Mouse (Mus musculus): Measurements from ENCODE around the gene Map1s.
A peak's percentile ranks its signal among the peaks of the same experiment; 100 is the strongest.
"Not testable (repeated sequence)": the region's sequence is repeated elsewhere in the genome, so short reads cannot be mapped to it uniquely, and the experiment has no call there.

Map1s gene

DNA sequence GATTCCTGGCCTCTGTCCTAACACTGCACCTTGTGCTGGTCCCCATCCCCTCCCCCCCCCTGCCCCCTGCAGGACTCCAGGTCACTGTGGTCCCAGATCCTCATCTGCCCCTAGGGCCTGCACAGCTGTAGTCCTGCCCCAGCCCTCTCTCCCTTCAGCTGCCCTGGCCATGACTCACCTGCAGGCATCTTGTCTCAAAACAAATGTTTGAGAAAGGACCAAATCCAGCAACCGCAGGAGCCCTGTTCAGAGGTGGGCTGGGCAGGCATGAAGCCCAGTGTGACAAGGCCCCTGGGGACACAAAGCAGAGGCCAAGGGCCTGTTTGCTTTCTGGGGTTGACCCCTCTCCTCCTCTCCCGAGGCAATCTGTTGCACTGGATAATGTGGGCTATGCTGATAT is 27.6 kb upstream of the Map1s start:
- no peak for DNase-seq (ENCODE audit: low read depth, low spot score)

DNA sequence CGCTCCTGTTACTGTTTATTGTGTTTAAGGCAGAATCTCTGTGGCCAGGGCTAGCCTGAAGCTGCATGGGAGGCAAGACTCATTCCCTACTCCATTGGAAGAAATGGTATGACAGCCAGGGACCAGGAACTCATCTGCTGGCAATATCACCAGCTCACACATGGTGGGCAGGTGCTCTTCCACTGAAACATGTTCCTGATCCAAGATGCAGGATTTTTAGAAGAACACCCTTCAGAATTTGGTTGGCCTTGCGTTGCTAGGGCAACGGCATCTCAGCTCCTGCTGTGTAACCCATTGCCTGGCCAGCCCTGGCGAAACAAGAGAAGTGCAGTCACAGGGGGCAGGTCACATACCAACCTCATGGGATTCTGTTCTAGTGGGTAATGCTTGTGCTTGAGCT is 26.2 kb upstream of the Map1s start:
- DNase-seq (ENCODE audit: low read depth, low spot score), result no peak

DNA sequence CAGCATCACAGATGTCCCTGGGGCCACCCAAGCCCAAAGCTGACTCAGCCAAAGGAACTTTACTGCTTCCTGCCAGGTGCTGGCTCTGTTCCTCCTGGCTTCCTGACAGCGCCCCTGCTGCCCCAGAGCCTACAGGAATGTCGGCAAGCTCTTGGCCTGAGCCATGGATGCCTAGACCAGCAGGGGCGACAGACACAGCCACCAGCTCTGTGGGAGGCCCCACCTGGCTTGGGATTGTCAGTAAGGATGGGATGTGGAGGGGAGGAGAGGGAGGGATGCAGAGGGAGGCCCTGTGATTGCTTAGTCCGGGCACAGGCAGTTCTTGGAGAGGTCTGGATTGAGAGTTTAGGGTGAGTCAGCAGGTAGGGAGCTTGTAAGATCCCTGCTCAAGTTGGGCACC is 25.6 kb upstream of the Map1s start:
- DNase-seq (ENCODE audit: low read depth, low spot score), result no peak

DNA sequence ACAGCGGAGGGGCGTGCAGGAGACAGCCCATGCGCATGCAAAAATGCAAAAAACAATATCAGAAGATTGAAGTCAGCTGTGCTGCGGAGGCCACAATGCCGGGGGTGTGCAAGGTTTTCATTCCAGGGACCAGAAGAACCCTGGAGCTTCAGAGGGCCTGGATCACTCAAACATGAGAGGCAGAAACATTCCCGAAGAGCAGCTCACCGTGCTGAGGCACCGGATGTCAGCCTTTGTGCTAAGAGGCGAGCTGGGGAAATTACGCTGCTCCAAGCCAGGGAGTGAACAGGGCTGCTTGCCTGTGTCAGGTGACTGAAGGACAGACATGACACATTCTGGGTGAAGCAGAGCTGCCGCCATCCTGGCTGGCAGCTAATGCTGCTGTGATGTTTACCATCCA is 25.2 kb upstream of the Map1s start:
- DNase-seq (ENCODE audit: low read depth, low spot score), result no peak

DNA sequence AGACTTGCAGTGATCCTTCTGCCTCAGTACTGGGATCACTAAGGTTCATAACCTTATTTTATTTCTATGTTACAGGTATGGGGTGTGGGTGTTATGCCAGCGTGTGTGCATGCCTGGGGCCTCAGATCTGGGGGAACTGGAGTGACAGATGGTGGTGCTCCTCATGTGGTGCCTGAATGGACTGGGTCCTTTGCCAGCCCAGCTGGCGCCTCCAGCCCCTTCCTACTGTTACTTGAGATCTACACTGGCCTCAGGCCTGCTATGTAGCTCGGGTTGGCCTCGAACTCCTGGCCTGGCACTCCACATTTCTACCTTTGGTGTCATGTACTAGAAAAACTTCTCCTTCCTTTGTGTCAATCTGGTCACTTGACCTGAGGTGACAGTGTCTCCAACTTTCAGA is 21.5 kb upstream of the Map1s start:
- DNase-seq (ENCODE audit: low read depth, low spot score), result no peak

DNA sequence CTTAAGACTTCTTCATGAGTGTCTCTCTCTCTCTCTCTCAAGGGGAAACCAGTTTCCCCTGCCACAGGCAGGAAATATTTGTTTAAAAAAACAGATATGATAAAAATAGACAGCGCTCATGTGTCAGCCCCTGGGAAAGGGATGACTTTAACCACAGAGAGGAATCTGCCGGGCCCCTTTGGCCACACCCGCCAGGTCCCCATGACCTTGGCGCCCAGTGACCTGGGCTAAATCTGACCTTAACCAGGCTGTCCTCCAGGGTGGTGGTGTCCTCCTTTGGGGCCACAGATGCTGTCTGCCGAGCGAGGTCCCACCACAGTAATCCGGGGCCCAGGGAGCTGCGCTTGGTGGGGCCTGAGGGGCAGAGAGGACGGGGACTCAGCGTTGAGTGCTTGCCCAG is 21.0 kb upstream of the Map1s start:
- DNase-seq (ENCODE audit: low read depth, low spot score), result no peak

DNA sequence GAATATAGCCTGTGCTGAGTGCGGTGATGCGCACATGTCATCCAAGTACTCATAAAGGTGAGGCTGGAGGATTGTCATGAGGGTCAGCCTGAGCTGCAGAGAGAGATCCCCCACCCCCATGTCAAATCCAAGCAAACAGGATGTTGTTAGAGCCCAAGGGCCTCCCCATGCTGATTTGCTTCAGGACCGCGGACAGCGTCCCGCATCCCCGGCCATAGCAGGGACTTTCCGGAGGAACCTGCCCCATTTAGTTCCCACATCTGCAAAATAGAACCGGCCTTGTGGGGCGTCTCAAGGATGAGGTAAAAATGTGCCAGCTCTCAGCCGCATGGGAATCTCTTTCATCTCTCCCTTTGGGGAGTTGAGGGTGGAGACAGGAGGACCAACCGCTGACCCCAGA is 20.1 kb upstream of the Map1s start:
- no peak for DNase-seq (ENCODE audit: low read depth, low spot score)

DNA sequence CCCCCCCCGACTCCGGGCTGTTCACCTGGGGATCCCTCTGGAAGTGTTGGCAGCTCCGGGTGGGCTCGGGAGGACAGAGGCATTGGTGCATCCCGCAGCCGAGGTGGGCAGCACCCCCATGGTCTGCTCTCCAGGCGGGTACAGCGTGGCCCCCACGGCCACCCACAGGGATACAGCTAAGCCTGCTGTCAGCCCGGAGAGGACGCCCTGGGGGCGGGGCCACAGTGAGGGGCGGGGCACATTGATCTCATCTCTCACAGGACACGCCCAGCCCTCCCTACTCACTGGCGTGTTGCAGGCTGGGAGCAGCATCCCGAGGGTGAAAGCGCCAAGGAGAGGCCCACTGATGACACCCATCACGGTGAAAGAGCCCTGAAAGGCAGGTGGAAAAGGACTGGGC is 18.1 kb upstream of the Map1s start:
- DNase-seq (ENCODE audit: low read depth, low spot score), result no peak

DNA sequence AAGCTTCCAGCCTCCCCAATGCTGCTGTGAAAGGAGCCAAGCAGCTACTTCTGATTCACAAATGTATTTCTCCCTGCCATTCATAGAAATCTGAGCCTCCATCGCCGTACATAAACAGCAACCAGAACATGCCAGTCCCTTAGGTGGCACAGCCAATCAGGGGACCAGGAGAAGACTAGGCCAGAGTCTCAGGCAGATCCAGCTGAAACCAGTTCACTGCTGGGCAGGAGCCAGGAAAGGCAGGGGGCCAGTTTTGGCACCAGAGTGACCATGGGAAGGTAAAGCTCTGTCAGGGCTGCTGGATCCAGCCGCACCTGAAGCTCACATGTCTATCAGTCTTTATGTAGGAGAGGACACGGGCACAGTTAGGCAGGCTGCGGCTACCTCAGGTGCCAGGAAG is 15.1 kb upstream of the Map1s start:
- DNase-seq (ENCODE audit: low read depth, low spot score), result no peak

DNA sequence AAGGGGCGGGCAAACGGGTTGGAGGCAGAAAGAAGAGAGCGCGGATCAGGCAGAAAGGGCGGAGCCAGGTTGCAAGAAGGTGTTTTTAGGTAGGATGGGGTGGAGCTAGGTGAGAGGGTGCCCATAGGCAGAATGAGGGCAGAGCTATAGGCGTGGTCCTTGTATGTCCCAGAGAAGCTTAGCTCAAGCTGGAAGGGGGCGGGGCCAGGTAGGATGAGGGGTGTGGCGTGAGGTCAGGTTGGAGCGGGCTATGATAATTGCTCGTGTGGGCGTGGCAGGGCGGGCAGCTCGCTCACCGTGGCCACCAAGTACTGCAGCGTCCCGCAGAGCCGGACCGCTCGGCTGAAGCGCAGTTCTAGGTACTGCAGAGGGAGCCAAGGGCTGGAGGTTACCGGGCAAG is 14.4 kb upstream of the Map1s start:
- DNase-seq (ENCODE audit: low read depth, low spot score), result no peak

DNA sequence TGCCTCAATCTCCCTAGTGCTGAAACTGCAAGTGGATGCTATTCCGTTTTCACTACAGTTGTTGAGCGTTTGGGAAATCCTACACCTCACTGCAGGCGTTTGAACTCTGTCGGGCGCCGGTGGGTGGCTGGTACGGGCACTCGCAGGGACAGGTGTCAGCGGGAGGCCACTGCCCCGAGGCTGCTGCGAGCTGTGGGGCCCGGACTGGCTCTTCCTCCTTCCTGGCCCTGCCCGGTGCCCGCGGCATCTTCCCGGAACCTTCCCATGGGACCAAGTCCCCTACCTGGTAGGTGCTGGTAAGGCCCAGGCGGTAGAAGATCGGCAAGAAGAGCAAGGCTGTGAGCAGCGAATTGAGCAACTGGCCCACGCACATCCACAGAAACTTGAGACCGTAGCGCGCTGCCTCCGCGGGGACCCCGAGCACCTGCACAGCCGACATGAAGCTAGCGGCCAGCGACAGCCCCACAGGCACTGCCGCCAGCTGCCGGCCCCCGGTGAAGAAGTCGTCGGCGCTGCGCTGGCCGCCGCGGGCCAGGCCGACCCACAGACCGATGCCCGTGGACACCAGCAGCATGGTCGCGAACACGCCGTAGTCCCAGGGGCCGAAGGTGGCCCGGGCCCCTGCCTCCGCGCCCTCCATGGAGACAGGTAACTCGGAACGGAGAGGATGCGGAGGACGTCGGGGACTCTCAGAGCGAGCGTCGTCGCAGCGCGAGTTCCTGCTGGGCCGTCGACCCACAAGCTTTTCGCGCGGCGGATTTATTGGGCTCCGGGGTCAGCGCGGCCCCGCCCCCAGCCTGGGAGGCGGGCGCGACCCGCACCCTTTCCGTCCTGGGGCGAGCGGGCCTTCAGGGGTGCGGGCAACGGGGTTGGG is 13.5 kb upstream of the Map1s start, which contains the start of gene Slc5a5:
Gene Slc5a5 (minus strand): TSS at position 736 of the 874 bp plus-strand sequence.
- DNase-seq (ENCODE audit: low read depth, low spot score), result no peak

DNA sequence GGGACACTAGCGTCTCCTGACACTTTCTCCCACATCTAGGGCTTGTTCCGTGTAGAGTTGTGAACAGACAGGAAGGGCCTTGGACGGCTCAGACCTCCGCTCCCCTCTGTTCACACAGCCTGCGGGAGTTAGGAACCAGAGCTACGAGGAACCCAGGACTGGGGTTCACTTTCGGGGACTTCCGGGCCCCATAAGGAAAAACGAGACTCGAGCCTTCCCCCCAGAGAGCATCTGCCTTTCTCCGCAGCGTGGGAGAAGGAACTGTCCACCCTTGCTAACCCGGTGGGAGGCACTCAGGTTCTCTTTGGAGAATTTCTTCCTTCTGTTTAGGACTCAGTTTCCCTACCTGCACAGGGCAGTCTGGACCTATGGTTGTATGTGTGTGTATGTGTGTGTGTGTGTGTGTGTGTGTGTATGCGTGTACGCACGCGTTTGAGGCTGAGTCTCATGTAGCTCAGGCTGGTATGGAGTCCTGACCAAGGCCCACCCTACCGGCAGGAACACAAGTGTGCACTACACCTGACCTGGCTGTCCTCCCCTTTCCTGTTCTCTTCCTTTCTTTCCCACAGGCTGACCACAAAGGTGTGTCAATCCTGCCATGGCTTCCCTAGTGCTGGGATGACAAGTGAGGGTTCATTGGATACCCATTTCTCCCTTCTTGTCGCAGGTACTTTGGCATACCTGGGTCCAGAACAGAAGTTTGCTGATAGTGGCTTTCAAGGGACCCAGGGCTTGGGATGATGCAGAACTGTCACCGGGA is 12.7 kb upstream of the Map1s start:
- no peak for DNase-seq (ENCODE audit: low read depth, low spot score)

DNA sequence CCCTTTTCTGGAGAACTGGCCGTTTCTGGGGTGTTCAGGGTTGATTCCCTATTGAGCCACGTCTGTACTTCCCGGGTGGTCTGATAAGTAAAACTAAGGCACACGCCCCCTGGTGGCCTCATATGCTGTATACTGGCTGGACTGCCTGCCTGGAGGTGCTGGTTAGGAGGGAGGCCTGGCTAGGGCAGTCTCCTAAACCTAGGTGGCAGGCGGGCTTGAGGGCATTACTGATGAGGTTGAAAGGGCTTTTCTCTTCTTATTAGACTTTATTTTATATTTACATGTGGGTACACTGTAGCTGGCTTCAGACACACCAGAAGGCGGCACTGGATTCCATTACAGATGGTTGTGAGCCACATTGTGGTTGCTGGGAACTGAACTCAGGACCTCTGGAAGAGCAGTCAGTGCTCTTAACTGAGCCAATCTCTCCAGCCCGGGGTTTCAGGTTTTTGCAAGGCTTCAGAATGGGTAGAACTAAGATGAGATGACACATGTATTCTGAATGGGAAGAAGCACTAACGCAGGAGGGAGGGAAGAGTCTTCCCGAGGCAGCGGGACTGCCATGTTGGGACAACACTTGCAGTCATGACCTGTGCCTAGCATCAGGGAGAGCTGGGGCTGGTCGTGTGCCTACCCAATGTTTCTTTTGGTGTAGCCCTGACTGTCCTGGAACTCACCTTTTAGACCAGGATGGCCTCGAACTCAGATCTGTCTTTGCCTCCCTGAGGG is 11.9 kb upstream of the Map1s start:
- DNase-seq (ENCODE audit: low read depth, low spot score), result no peak

DNA sequence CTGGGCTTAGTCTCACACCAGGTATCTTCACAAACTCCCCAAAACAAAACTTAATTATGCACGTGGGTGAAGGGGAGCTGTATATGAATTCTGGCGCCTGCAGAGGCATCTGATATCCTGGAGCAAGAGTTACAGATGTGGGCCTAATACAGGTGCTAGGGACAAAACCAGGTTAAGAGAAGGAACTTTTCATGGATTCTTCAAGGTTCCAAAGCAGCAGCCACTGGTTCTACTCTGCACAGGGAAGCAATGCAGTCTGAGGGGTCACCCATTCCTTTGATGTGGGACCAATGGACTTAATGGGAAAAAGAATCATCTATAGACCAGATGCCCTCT is 11.4 kb upstream of the Map1s start:
- no peak for DNase-seq (ENCODE audit: low read depth, low spot score)

DNA sequence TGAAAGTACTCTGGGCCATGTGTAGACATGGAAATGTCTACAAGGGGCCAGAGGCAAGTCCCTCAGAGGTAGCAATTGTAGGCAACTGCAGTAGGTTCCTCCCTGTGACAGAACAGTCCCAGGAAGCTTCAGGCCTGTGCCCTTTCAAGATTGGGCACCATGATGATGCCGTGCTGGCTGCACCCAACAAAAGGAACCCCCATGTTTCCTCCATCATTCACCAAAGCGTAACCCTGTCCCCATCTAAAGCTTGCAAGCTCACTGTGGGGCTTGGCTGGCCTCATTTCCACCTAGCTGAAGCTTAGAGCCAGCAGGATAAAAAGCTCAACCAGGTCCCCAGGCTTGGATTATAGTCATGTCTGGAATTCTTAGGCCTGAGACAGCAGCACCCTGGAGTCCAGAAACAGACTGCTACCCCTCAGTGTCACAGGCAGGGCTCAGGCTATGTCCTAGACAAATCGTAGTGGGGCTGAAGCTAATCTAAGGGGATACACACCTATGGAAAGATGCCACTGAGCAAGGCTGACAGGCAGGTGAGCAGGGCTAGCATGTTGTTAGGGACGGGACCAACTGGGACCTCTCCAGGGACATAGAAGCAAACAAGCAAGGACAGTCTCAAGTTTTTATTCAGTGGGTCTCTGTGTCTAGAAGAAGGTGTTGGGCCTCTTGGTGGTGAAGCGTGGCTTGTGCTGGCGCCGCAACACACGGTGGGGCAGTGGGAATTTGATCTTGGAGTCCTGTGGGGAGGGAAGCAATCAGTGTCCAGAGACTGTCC is 10.8 kb upstream of the Map1s start:
- DNase-seq (ENCODE audit: low read depth, low spot score), result no peak

DNA sequence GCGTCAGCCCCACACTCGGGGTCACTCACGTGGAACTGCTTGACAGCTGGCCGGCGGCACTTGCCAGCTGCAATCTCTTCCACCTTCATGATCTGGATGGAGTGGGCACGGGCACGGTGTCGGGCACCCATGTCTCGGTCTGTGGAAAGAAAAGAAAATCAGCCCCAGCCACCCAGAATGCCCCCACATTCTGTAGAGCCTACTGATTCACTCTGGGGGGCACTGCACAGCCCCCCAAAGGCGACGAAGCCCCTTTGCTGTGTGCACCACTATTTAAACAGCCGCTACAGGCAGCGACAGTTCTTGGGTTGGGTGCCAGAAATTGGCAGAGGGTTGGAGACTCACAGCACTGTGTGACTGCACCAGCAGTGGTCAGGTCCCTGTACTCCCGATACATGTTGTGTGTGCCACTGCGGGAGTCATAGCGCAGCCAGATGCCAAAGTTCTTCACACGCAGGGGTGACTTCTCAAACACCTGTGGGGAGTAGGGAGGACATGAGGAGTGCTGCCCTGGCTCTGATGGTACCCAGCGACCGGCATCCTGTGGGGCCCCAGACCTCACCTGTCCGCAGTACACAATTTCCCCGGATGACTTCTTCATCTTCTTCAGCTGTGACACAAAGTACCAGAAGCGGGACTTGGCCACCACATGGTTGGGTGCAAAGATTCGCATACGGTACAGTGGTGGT is 10.0 kb upstream of the Map1s start:
- DNase-seq (ENCODE audit: low read depth, low spot score), result not testable (repeated sequence)

DNA sequence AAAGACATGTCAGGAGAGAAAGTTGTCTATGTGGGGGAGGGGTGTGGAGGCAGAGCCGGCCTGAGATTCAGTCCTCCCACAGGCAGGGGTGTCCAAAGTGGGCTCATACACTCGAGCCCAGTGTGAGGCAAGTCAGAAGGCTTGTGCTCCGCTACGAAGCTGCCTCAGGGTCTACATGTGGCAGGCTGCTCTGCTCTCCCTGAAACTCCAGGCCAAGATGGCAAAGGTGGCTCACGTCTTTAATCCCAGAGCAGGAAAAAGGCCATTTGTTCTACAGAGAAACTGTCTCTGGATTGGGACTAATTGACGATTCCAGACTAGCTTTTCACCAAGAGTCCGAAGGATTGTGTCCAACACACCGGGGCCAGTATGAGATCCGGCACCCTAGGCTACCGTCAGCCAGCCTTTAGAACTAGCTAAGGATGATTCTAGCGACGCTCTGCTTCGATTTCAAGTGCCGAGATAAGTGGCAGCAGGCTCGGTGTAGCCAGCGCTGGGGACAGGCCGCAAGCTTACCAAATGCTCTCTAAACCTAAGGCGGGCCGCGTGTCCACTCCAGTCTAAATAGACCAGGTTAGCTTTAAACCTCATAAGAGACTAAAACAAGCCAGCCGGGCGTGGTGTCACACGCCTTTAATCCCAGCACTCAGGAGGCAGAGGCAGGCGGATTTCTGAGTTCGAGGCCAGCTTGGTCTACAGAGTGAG is 9.3 kb upstream of the Map1s start:
- DNase-seq (ENCODE audit: low read depth, low spot score), result no peak

DNA sequence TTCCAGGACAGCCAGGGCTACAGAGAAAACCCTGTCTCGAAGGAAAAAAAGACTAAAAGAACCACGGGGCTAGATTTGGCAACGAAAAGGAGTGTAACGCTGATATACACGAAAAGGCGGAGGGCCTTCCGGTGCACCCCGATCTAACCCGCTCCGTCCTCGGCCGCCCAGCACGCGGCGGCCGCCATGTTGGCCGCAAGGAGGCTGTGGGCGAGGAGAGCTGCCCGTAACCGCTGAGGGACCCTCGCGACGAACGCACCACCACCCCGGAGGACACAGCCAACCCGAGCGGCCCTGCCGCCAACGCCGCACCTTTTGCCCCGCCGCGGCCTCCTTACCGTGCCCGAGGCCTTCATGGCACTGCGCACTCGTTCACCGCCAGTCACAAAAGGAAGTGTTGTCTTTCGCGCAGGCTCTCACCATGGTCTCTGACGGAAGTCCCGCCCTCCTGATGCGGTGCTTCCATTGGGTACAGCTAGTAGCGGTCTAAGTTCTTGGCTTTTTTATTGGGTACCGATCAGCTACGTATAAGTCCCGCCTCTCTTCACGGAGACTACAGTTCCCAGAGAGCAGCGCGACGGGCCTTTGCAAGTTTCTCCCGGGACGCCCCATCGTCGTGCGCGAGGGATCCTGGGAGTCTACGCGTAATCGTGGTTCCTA is 8.6 kb upstream of the Map1s start, which contains the start of gene Rpl18a:
Gene Rpl18a (minus strand): TSS at position 392 of the 660 bp plus-strand sequence.
- DNase-seq (ENCODE audit: low read depth, low spot score), result peak; percentile 95

DNA sequence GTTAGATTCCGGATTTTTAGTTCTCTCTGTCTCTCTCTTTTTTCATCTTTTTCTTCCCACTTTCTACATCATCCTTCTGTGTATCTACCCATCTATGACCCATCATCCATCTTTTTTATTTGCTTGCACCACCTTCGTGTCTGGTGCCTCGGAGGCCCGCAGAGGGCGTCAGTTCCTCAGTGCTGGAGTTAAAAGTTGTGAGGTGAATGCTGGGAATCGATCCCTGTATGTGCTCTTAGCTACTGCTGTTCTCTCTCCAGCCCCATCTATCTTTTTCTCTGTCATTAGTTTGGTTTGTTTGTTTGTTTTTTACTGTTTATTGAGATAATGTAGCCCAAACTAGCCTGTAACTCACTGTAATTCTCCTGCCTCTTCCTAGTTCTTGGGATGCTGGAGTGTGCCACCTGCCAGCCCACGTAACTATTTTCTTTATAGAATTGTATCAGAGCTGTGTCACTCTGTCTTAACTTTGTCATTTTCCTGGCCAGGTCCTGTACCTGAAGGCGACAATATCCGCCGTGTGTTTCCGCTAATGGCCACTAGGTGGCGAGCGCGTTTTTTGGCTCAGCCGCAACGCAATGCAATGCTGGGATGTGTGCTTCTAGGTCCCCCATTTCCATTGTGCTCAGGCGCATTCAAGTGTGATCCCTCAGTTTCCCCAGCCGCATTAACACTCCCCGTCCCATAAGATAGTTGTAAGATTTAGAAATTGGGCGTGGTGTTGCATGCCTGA is 7.9 kb upstream of the Map1s start:
- DNase-seq (ENCODE audit: low read depth, low spot score), result no peak

Measured in embryo, embryonic 11.5 days (tissue).